Mouse (Mus musculus): ENCODE measurements around the gene Ucp2.

- TF ChIP-seq CTCF (conservative IDR thresholded peaks at IDR 0.05; ENCODE audit: insufficient read depth, insufficient read length, low read depth, low read length) (no peak), POLR2A (IDR thresholded peaks at IDR 0.05; ENCODE audit: low read depth, low read length) (no peak)
These were observed 35.0 kb upstream of the Ucp2 start for GRCm38 (mm10) chr7:100458153-100458552.
